Mouse (Mus musculus) CH12.LX (cell line): Measurements from ENCODE around the gene Tex9. TPM values are rescaled to one million over a fixed set of nuclear protein-coding genes. Genes with fewer than 3 reads are reported as not detected.
A peak's percentile ranks its signal among the peaks of the same experiment; 100 is the strongest.

Source experiments
- DNase-seq: peaks from one replicate; pipeline ENCODE4 v3.0.0-alpha.2; 2013; ENCODE audit errors: extremely low read depth
- H3K27ac ChIP-seq: 2 replicates; pipeline ENCODE4 v1.5.1; 2012; ENCODE audit warnings: low read depth, mild to moderate bottlenecking, control low read depth, moderate library complexity; ENCODE audit not compliant: insufficient read depth
- H3K27me3 ChIP-seq: replicated peaks from 2 replicates; pipeline ENCODE3; 2012; ENCODE audit warnings: inconsistent platforms
- H3K36me3 ChIP-seq, 2 experiments: replicated peaks in 1 of 2; 2 replicates each; pipeline versions ENCODE3 to v1.6.1; 2012; ENCODE audit warnings: inconsistent platforms in 1 of 2, low read length in 1 of 2, mild to moderate bottlenecking in 1 of 2, mixed read lengths in 1 of 2, moderate library complexity in 1 of 2; ENCODE audit not compliant: control insufficient read depth in 1 of 2, insufficient read depth in 1 of 2
- H3K4me1 ChIP-seq, 2 experiments: 2 replicates each; pipeline ENCODE4 v1.6.1; 2012; ENCODE audit warnings: inconsistent platforms in 1 of 2, moderate library complexity in 1 of 2; ENCODE audit not compliant: insufficient read depth in 2 of 2, control insufficient read depth in 1 of 2
- H3K4me2 ChIP-seq: 2 replicates; pipeline ENCODE4 v1.6.1; 2012; ENCODE audit warnings: low read depth, mild to moderate bottlenecking, control low read depth; ENCODE audit not compliant: poor library complexity, insufficient read depth, severe bottlenecking
- H3K4me3 ChIP-seq, 3 experiments: fragments of 150-350 bp in 1 of 3; sonication (generic) in 1 of 3; replicated peaks in 1 of 3; 2 replicates each; pipeline versions ENCODE3 to v1.5.1; 2011 to 2012; ENCODE audit warnings: low read depth in 2 of 3, low read length in 2 of 3, mild to moderate bottlenecking in 2 of 3, moderate library complexity in 2 of 3, control low read depth in 1 of 3, improper control_type of control experiment in 1 of 3, inconsistent platforms in 1 of 3, mixed read lengths in 1 of 3; ENCODE audit not compliant: poor library complexity in 1 of 3
- H3K79me2 ChIP-seq: replicated peaks from 2 replicates; pipeline ENCODE4 v1.6.1; 2012; ENCODE audit warnings: mild to moderate bottlenecking, moderate library complexity; ENCODE audit not compliant: control insufficient read depth, poor library complexity, insufficient read depth, severe bottlenecking; ENCODE audit errors: extremely low read depth
- H3K9ac ChIP-seq: 2 replicates; pipeline ENCODE4 v1.6.1; 2012; ENCODE audit warnings: low read depth, mild to moderate bottlenecking, control low read depth, moderate library complexity; ENCODE audit not compliant: insufficient read depth
- H3K9me3 ChIP-seq: replicated peaks from 2 replicates; pipeline ENCODE3; 2012; ENCODE audit warnings: low read length, inconsistent platforms, mixed read lengths
- BHLHE40 ChIP-seq: IDR thresholded peaks from 2 replicates; pipeline ENCODE4 v1.6.1; 2011; ENCODE audit warnings: mild to moderate bottlenecking, low read depth, low read length, improper control_type of control experiment
- CHD1 ChIP-seq: IDR thresholded peaks from 2 replicates; pipeline ENCODE4 v1.6.1; 2012; ENCODE audit warnings: low read depth, low read length, improper control_type of control experiment, inconsistent platforms
- CHD2 ChIP-seq: IDR thresholded peaks from 2 replicates; pipeline ENCODE4 v1.6.1; 2011; ENCODE audit warnings: low read length, improper control_type of control experiment
- CTCF ChIP-seq, 2 experiments: IDR thresholded peaks in 1 of 2; conservative IDR thresholded peaks in 1 of 2; 2 replicates each; pipeline ENCODE4 v1.5.1; 2011 to 2012; ENCODE audit warnings: low read depth in 2 of 2, low read length in 2 of 2, improper control_type of control experiment in 1 of 2, inconsistent platforms in 1 of 2, mild to moderate bottlenecking in 1 of 2, moderate library complexity in 1 of 2
- E2F4 ChIP-seq: IDR thresholded peaks from 2 replicates; pipeline ENCODE4 v1.6.1; 2011; ENCODE audit warnings: low read depth, low read length, improper control_type of control experiment; ENCODE audit not compliant: insufficient replicate concordance
- ELF1 ChIP-seq: IDR thresholded peaks from 2 replicates; pipeline ENCODE4 v1.6.1; 2014; ENCODE audit warnings: low read depth, mild to moderate bottlenecking, inconsistent platforms, low read length, improper control_type of control experiment
- EP300 ChIP-seq: IDR thresholded peaks from 2 replicates; pipeline ENCODE4 v1.6.1; 2011; ENCODE audit warnings: low read length, improper control_type of control experiment
- HCFC1 ChIP-seq: IDR thresholded peaks from 2 replicates; pipeline ENCODE4 v1.6.1; 2012; ENCODE audit warnings: low read depth, mild to moderate bottlenecking, inconsistent platforms, low read length, improper control_type of control experiment
- IRF4 ChIP-seq: IDR thresholded peaks from 2 replicates; pipeline ENCODE4 v1.6.1; 2014; ENCODE audit warnings: low read depth, mild to moderate bottlenecking, inconsistent platforms, low read length, improper control_type of control experiment
- JUN ChIP-seq: IDR thresholded peaks from 2 replicates; pipeline ENCODE4 v1.6.1; 2011; ENCODE audit warnings: low read depth, mild to moderate bottlenecking, low read length, improper control_type of control experiment, moderate library complexity; ENCODE audit not compliant: insufficient read depth
- KAT2A ChIP-seq: IDR thresholded peaks from 2 replicates; pipeline ENCODE4 v1.6.1; 2012; ENCODE audit warnings: low read length, improper control_type of control experiment, inconsistent platforms; ENCODE audit not compliant: insufficient replicate concordance
- MAFK ChIP-seq: IDR thresholded peaks from 2 replicates; pipeline ENCODE4 v1.6.1; 2011; ENCODE audit warnings: low read length, improper control_type of control experiment; ENCODE audit not compliant: insufficient replicate concordance
- MAX ChIP-seq: IDR thresholded peaks from 2 replicates; pipeline ENCODE4 v1.6.1; 2011; ENCODE audit warnings: low read length, improper control_type of control experiment
- MAZ ChIP-seq: IDR thresholded peaks from 2 replicates; pipeline ENCODE4 v1.6.1; 2012; ENCODE audit warnings: low read depth, mild to moderate bottlenecking, inconsistent platforms, low read length, improper control_type of control experiment, moderate library complexity
- MEF2A ChIP-seq: IDR thresholded peaks from 2 replicates; pipeline ENCODE4 v1.6.1; 2014; ENCODE audit warnings: low read depth, mild to moderate bottlenecking, inconsistent platforms, low read length, improper control_type of control experiment, borderline replicate concordance
- NELFE ChIP-seq: IDR thresholded peaks from 2 replicates; pipeline ENCODE4 v1.6.1; 2011; ENCODE audit warnings: low read depth, low read length, improper control_type of control experiment
- NRF1 ChIP-seq: IDR thresholded peaks from 2 replicates; pipeline ENCODE4 v1.6.1; 2014; ENCODE audit warnings: low read depth, mild to moderate bottlenecking, inconsistent platforms, low read length, improper control_type of control experiment, moderate library complexity
- PAX5 ChIP-seq: IDR thresholded peaks from 2 replicates; pipeline ENCODE4 v1.6.1; 2012; ENCODE audit warnings: low read length, inconsistent platforms, mixed read lengths
- RCOR1 ChIP-seq: conservative IDR thresholded peaks from 2 replicates; pipeline ENCODE4 v1.6.1; 2012; ENCODE audit warnings: low read depth, mild to moderate bottlenecking, inconsistent platforms, low read length, improper control_type of control experiment
- SMC3 ChIP-seq: IDR thresholded peaks from 2 replicates; pipeline ENCODE4 v1.6.1; 2011; ENCODE audit warnings: low read depth, low read length, improper control_type of control experiment
- TBP ChIP-seq: conservative IDR thresholded peaks from 2 replicates; pipeline ENCODE4 v1.6.1; 2011; ENCODE audit warnings: low read depth, low read length, improper control_type of control experiment
- TCF12 ChIP-seq: IDR thresholded peaks from 2 replicates; pipeline ENCODE4 v1.6.1; 2014; ENCODE audit warnings: low read depth, mild to moderate bottlenecking, inconsistent platforms, low read length, improper control_type of control experiment
- UBTF ChIP-seq: IDR thresholded peaks from 2 replicates; pipeline ENCODE4 v1.6.1; 2012; ENCODE audit warnings: low read depth, mild to moderate bottlenecking, inconsistent platforms, low read length, improper control_type of control experiment, moderate library complexity
- USF1 ChIP-seq: IDR thresholded peaks from 2 replicates; pipeline ENCODE4 v1.6.1; 2014; ENCODE audit warnings: low read depth, mild to moderate bottlenecking, inconsistent platforms, low read length, improper control_type of control experiment
- ZC3H11A ChIP-seq: IDR thresholded peaks from 2 replicates; pipeline ENCODE4 v1.6.1; 2012; ENCODE audit warnings: low read depth, mild to moderate bottlenecking, inconsistent platforms, low read length, improper control_type of control experiment
- ZKSCAN1 ChIP-seq: IDR thresholded peaks from 2 replicates; pipeline ENCODE4 v1.6.1; 2012; ENCODE audit warnings: low read depth, inconsistent platforms, low read length, improper control_type of control experiment, borderline replicate concordance
- dilution Hi-C: fragments of 300-500 bp; cut with MboI; formaldehyde crosslinking; loops from 2 replicates; pipeline ENCODE4 v1.14.3; 2020; ENCODE audit warnings: low sequenced_read_pairs; ENCODE audit not compliant: extremely low pct_unique_long_range_greater_than_20kb, extremely low pct_ligation_motif_present
- in situ Hi-C: fragments of 300-500 bp; cut with MboI; formaldehyde crosslinking; loops from 3 replicates; pipeline ENCODE4 v1.14.3; 2019; ENCODE audit warnings: low sequenced_read_pairs, low pct_ligation_motif_present, low pct_unique_long_range_greater_than_20kb, mixed read lengths
- polyA plus RNA-seq: library from polyadenylated mRNA; unstranded; fragments of >175 nt; gene quantifications from 2 replicates; pipeline ENCODE4 v1.2.1, GENCODE M21; 2012; ENCODE audit warnings: low read depth; ENCODE audit not compliant: insufficient read length
- total RNA-seq, 2 experiments: library from RNA; depleted of rRNA; stranded (reverse); fragments of 300-350 nt in 1 of 2; fragments of >200 nt in 1 of 2; gene quantifications; 2 replicates each; pipeline ENCODE4 v1.2.3; 2012 to 2014

Tex9 gene
- total and polyA plus RNA-seq, 3 experiments, result 12.1 to 27.4 (median 12.7) TPM

DNA sequence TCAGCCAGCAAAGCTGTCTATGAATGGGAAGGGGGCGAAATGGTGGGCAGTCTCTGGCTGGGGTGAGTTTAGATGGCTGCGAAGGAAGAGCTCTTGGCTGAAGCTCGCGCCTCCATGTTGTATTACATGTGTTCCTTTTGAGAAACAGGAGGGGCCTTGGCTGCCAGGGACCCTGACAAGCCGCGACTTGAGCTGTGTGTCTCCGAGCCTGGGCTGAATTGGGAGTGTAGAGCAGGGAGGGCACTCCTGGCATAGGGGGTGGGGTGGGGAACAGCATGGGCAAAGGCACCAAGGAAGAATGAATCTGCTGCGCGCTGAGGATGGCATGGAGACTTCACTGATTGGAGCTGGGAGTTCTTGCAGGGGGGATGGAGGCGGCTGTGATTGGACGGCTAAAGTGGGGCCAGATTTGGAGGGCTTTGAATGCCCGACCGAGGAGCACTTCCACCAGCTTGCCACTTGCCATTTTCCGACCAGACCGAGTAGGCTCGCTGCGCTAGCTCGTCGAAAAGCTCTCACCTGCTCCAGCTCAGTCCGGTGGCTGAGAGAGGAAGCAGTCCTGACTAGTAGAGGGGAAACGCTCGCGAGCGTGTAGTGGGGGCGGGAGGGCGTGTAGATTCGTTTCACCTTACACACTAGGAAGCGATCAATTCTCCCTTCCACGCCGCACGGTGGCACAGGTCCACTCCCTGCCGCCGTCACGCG is 39.4 kb upstream of the Tex9 start (continued):
- TF ChIP-seq KAT2A (no peak), ELF1 (peak; percentile 60; the same call in 1 of the 2 replicates), NELFE (peak; percentile 95), ZC3H11A (no peak), HCFC1 (peak; percentile 57), ZKSCAN1 (no peak), EP300 (no peak), TBP (peak; percentile 97), MAZ (peak; percentile 92), USF1 (no peak), MEF2A (no peak; the same call in none of the 2 replicates), TCF12 (peak; percentile 92), MAX (peak; percentile 83), E2F4 (0 out of 2 replicates have a peak, but pooled peaks have one; percentile 20), RCOR1 (no peak)

GRCm38 (mm10) chr9:72530824-72531223 is 38.8 kb upstream of the Tex9 start:
- peak; percentile 39 for DNase-seq

DNA sequence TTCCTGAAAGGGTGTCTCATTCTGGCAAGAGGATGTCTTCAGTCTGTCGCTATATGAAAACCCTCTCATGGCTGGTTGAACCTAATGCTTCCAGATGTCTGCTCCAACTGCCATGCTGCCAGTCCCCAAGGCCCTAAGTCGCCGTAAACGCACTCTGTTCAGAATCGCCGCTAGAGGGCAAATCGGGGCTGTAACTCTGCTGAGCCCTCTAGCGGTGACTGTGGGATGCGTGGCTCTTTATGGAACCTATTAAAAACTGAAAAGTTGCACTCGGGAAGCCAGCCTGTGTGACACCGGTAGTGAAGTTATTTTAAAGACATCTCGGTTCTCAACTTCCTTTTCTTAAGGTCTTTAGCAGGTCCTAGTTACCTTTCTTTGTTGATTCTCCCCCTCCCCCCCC is 38.2 kb upstream of the Tex9 start:
- Histone ChIP-seq H3K4me2 (peak overlapping the region; percentile 72), H3K27ac (no peak overlapping the region), H3K4me1 (peaks cover 0 to 36% of the 10 kb centered on the region in 2 experiments; a peak in 3 of 4 replicates), H3K9ac (peak overlapping the region; percentile 94), H3K79me2 (peaks cover 15% of the 10 kb centered on the region), H3K27me3 (no peaks in the 10 kb centered on the region), H3K9me3 (no peaks in the 10 kb centered on the region), H3K36me3 (peaks cover 0 to 7% of the 10 kb centered on the region in 2 experiments), H3K4me3 (peak overlapping the region; percentile 42 to 94 (median 50))
- DNase-seq, result peak; percentile 98
- in situ Hi-C loops (no loop called here), dilution Hi-C loops (no loop called here)
- peak; percentile 91 for TF ChIP-seq IRF4
- peak; percentile 91 for TF ChIP-seq HCFC1
- TF ChIP-seq RCOR1, result peak; percentile 84; the same call in 1 of the 2 replicates
- TF ChIP-seq JUN, result 0 out of 2 replicates have a peak, but pooled peaks have one; percentile 43
- TF ChIP-seq PAX5, result no peak
- peak; percentile 91 for TF ChIP-seq MAZ
- TF ChIP-seq MAFK, result peak; percentile 69; the same call in 1 of the 2 replicates
- peak; percentile 97 for TF ChIP-seq SMC3
- TF ChIP-seq NRF1, result peak; percentile 64
- peak; percentile 42; the same call in 1 of the 2 replicates for TF ChIP-seq ZC3H11A
- peak; percentile 95 to 100 for TF ChIP-seq CTCF (conservative IDR thresholded peaks at IDR 0.05 in 1 of 2, IDR thresholded peaks at IDR 0.05 in 1 of 2; ENCODE audit: low read depth in 2 of 2, low read length in 2 of 2)
- TF ChIP-seq CHD1, result no peak; the same call in none of the 2 replicates
- 0 out of 2 replicates have a peak, but pooled peaks have one; percentile 78 for TF ChIP-seq E2F4
- peak; percentile 70 for TF ChIP-seq BHLHE40
- TF ChIP-seq NELFE, result peak; percentile 98
- peak; percentile 94 for TF ChIP-seq MAX
- TF ChIP-seq CHD2, result peak; percentile 83

More at GRCm38 (mm10) chr9:72530824-72531223, 38.8 kb upstream of the Tex9 start:
- dilution Hi-C loops, result no loop called here
- peak overlapping the region; percentile 94 for H3K9ac ChIP-seq
- H3K36me3 ChIP-seq, result peaks cover 0 to 7% of the 10 kb centered on the region in 2 experiments
- no peaks in the 10 kb centered on the region for H3K27me3 ChIP-seq
- no peak for TF ChIP-seq CTCF (conservative IDR thresholded peaks at IDR 0.05 in 1 of 2, IDR thresholded peaks at IDR 0.05 in 1 of 2; ENCODE audit: low read depth in 2 of 2, low read length in 2 of 2)
- TF ChIP-seq CHD1, result peak; percentile 21; the same call in 1 of the 2 replicates
- no peak for TF ChIP-seq UBTF
- TF ChIP-seq ZC3H11A, result no peak
- no peak for TF ChIP-seq EP300
- TF ChIP-seq, all 38 proteins: peak for 1
- peak overlapping the region; percentile 99 for H3K27ac ChIP-seq
- no peaks in the 10 kb centered on the region for H3K9me3 ChIP-seq
- H3K4me2 ChIP-seq, result peak overlapping the region; percentile 68
- H3K4me3 ChIP-seq, result peak overlapping the region; percentile 43 to 94 (median 90)
- peaks cover 0 to 36% of the 10 kb centered on the region in 2 experiments; a peak in 3 of 4 replicates for H3K4me1 ChIP-seq
- in situ Hi-C loops, result no loop called here
- H3K79me2 ChIP-seq, result peaks cover 17% of the 10 kb centered on the region
